Mouse (Mus musculus) forebrain, embryonic 16.5 days (tissue): ENCODE measurements around the gene Zfhx3. TPM values are rescaled to one million over a fixed set of nuclear protein-coding genes. Genes with fewer than 3 reads are reported as not detected.

Source experiments
- ATAC-seq: fragments of 200-750 bp; cut with Nextera tagmentation; 2 replicates; pipeline ENCODE4 v1.8.0; 2017; ENCODE audit warnings: mild to moderate bottlenecking, moderate library complexity
- H3K27ac ChIP-seq: fragments of 300-500 bp; sonication (generic); 2 replicates; pipeline ENCODE4 v1.5.1; 2014; ENCODE audit warnings: low read length, control low read depth
- H3K27me3 ChIP-seq: fragments of 300-500 bp; sonication (generic); replicated peaks from 2 replicates; pipeline ENCODE4 v1.6.1; 2014; ENCODE audit warnings: low read length; ENCODE audit not compliant: control insufficient read depth, insufficient read depth
- H3K36me3 ChIP-seq: fragments of 300-500 bp; sonication (generic); 2 replicates; pipeline ENCODE4 v1.6.1; 2014; ENCODE audit not compliant: control insufficient read depth, insufficient read depth
- H3K4me1 ChIP-seq: fragments of 300-500 bp; sonication (generic); replicated peaks from 2 replicates; pipeline ENCODE4 v1.6.1; 2014; ENCODE audit warnings: low read length; ENCODE audit not compliant: control insufficient read depth, insufficient read depth
- H3K4me2 ChIP-seq: fragments of 300-500 bp; sonication (generic); 2 replicates; pipeline ENCODE4 v1.6.1; 2014; ENCODE audit warnings: mild to moderate bottlenecking, low read length, control low read depth
- H3K4me3 ChIP-seq: fragments of 300-500 bp; sonication (generic); replicated peaks from 2 replicates; pipeline ENCODE4 v1.5.1; 2014; ENCODE audit warnings: mild to moderate bottlenecking, low read length, control low read depth
- H3K9ac ChIP-seq: fragments of 300-500 bp; sonication (generic); replicated peaks from 2 replicates; pipeline ENCODE4 v1.6.1; 2014; ENCODE audit warnings: low read depth, low read length, control low read depth
- H3K9me3 ChIP-seq: fragments of 300-500 bp; sonication (generic); 2 replicates; pipeline ENCODE4 v1.6.1; 2016; ENCODE audit warnings: low read length; ENCODE audit not compliant: control insufficient read depth
- WGBS: fragments of 180-500 bp; shearing (Covaris S2); extraction: QIAGEN DNeasy Blood & Tissue Kit; methylation state at CpG from one replicate; pipeline ENCODE4 v1.1.7; 2014; 5-methylcytosine and 5-hydroxymethylcytosine counted together
- polyA plus RNA-seq: library from polyadenylated mRNA; unstranded; fragments of >200 nt; fragmentation: Nextera tagmentation; extraction: Ambion mirVana; gene quantifications from 2 replicates; pipeline ENCODE4 v1.2.1, GENCODE M21; 2015

Zfhx3 gene
- polyA plus RNA-seq, 1 experiment from 2014 or later, result 14.6 TPM

GRCm38 (mm10) chr8:108713346-108714142 is 771.1 kb downstream of the Zfhx3 start:
- H3K4me3 ChIP-seq, result peak overlapping the region; percentile 68; the same call in 1 of the 2 replicates

GRCm38 (mm10) chr8:108714143-108714635 is 771.7 kb downstream of the Zfhx3 start:
- WGBS, result 5% methylated on average over 21 of the region's 21 CpGs
- Histone ChIP-seq H3K9ac (peak overlapping the region; percentile 68), H3K4me2 (peak overlapping the region; percentile 95), H3K36me3 (no peaks in the 10 kb centered on the region), H3K9me3 (no peaks in the 10 kb centered on the region), H3K4me3 (peak overlapping the region; percentile 68), H3K27ac (peak overlapping the region; percentile 74), H3K4me1 (peaks cover 46% of the 10 kb centered on the region), H3K27me3 (peaks cover 32% of the 10 kb centered on the region)
- no peak for ATAC-seq

More at GRCm38 (mm10) chr8:108713346-108714142, 771.1 kb downstream of the Zfhx3 start:
- H3K27me3 ChIP-seq, result peaks cover 26% of the 10 kb centered on the region
- peak overlapping the region; percentile 95 for H3K4me2 ChIP-seq
- H3K27ac ChIP-seq, result peak overlapping the region; percentile 74
- no peaks in the 10 kb centered on the region for H3K36me3 ChIP-seq
- no peaks in the 10 kb centered on the region for H3K9me3 ChIP-seq
- H3K4me1 ChIP-seq, result peaks cover 48% of the 10 kb centered on the region
- H3K9ac ChIP-seq, result no peak overlapping the region
- 23% methylated on average over 19 of the region's 19 CpGs for WGBS
- ATAC-seq, result no peak

- ATAC-seq, result peak; percentile 81
- peaks cover 44% of the 10 kb centered on the region for H3K4me1 ChIP-seq
- H3K9me3 ChIP-seq, result no peaks in the 10 kb centered on the region
- peak overlapping the region; percentile 74 for H3K27ac ChIP-seq
- peak overlapping the region; percentile 68 for H3K9ac ChIP-seq
- H3K27me3 ChIP-seq, result peaks cover 36% of the 10 kb centered on the region
- under 1% methylated on average over 49 of the region's 84 CpGs for WGBS
- H3K36me3 ChIP-seq, result no peaks in the 10 kb centered on the region
- peak overlapping the region; percentile 68 for H3K4me3 ChIP-seq
- H3K4me2 ChIP-seq, result peak overlapping the region; percentile 95
Measured at GRCm38 (mm10) chr8:108714636-108715415, 772.4 kb downstream of the Zfhx3 start.

- H3K9ac ChIP-seq, result peak overlapping the region; percentile 68
- peaks cover 39% of the 10 kb centered on the region for H3K27me3 ChIP-seq
- peak overlapping the region; percentile 68 for H3K4me3 ChIP-seq
- ATAC-seq, result no peak
- peaks cover 41% of the 10 kb centered on the region for H3K4me1 ChIP-seq
- H3K27ac ChIP-seq, result peak overlapping the region; percentile 74
- peak overlapping the region; percentile 95 for H3K4me2 ChIP-seq
- no peaks in the 10 kb centered on the region for H3K9me3 ChIP-seq
- WGBS, result 20% methylated on average over 10 of the region's 11 CpGs
- no peaks in the 10 kb centered on the region for H3K36me3 ChIP-seq
Measured at GRCm38 (mm10) chr8:108715416-108715948, 773.0 kb downstream of the Zfhx3 start.

GRCm38 (mm10) chr8:108716291-108716811 is 773.9 kb downstream of the Zfhx3 start:
- H3K27me3 ChIP-seq, result peaks cover 40% of the 10 kb centered on the region
- peaks cover 38% of the 10 kb centered on the region for H3K4me1 ChIP-seq
- H3K4me2 ChIP-seq, result peak overlapping the region; percentile 31
- H3K27ac ChIP-seq, result no peak overlapping the region
- no peak for ATAC-seq
- H3K9me3 ChIP-seq, result no peaks in the 10 kb centered on the region
- no peaks in the 10 kb centered on the region for H3K36me3 ChIP-seq
- H3K9ac ChIP-seq, result no peak overlapping the region
- H3K4me3 ChIP-seq, result peak overlapping the region; percentile 19; the same call in 1 of the 2 replicates
- 63% methylated on average over 7 of the region's 7 CpGs for WGBS

- no peak overlapping the region for H3K9ac ChIP-seq
- 39% methylated on average over 8 of the region's 8 CpGs for WGBS
- no peak overlapping the region for H3K27ac ChIP-seq
- H3K9me3 ChIP-seq, result no peaks in the 10 kb centered on the region
- no peak overlapping the region for H3K4me3 ChIP-seq
- H3K4me1 ChIP-seq, result peaks cover 30% of the 10 kb centered on the region
- H3K36me3 ChIP-seq, result no peaks in the 10 kb centered on the region
- H3K4me2 ChIP-seq, result peak overlapping the region; percentile 30
- no peak for ATAC-seq
- peaks cover 43% of the 10 kb centered on the region for H3K27me3 ChIP-seq
Measured at GRCm38 (mm10) chr8:108717545-108717944, 775.1 kb downstream of the Zfhx3 start.

- no peaks in the 10 kb centered on the region for H3K36me3 ChIP-seq
- no peak for ATAC-seq
- peaks cover 39% of the 10 kb centered on the region for H3K27me3 ChIP-seq
- H3K27ac ChIP-seq, result no peak overlapping the region
- no peaks in the 10 kb centered on the region for H3K9me3 ChIP-seq
- peaks cover 30% of the 10 kb centered on the region for H3K4me1 ChIP-seq
- H3K9ac ChIP-seq, result no peak overlapping the region
- H3K4me2 ChIP-seq, result peak overlapping the region; percentile 30
- WGBS, result 41% methylated on average over 6 of the region's 6 CpGs
- H3K4me3 ChIP-seq, result no peak overlapping the region
Measured at GRCm38 (mm10) chr8:108718031-108718430, 775.6 kb downstream of the Zfhx3 start.

GRCm38 (mm10) chr8:108720840-108721239 is 778.4 kb downstream of the Zfhx3 start:
- ATAC-seq, result no peak
- 74% methylated on average over 4 of the region's 4 CpGs for WGBS

More at GRCm38 (mm10) chr8:108720840-108721239, 778.4 kb downstream of the Zfhx3 start:
- H3K4me1 ChIP-seq, result peaks cover 20% of the 10 kb centered on the region
- peaks cover 42% of the 10 kb centered on the region for H3K27me3 ChIP-seq
- H3K4me2 ChIP-seq, result no peak overlapping the region
- H3K4me3 ChIP-seq, result no peak overlapping the region
- H3K9me3 ChIP-seq, result no peaks in the 10 kb centered on the region
- no peaks in the 10 kb centered on the region for H3K36me3 ChIP-seq
- H3K9ac ChIP-seq, result no peak overlapping the region
- no peak overlapping the region for H3K27ac ChIP-seq
